Mouse (Mus musculus) gastrocnemius, postnatal 36 days (tissue): Measurements from ENCODE around the gene Strbp. TPM values are rescaled to one million over a fixed set of nuclear protein-coding genes. Genes with fewer than 3 reads are reported as not detected.

Source experiments
- DNase-seq, 2 experiments: peaks; one replicate each; pipeline ENCODE4 v3.0.0; 2022
- intact Hi-C: fragments of 180-260 bp; cut with DNase I; formaldehyde crosslinking; loops from one replicate; pipeline ENCODE4 v1.15.1; 2025
- long read RNA-seq, 2 experiments: library from polyadenylated mRNA; stranded (forward); transcript quantifications; one replicate each; pipeline ENCODE4 v2.0.0; 2021
- total RNA-seq, 2 experiments: library from RNA; stranded (reverse); gene quantifications; 2 replicates each; pipeline ENCODE4 v1.2.3; 2021

The Strbp gene
- total RNA-seq: 10 to 100 TPM; 19.2 to 20.7 TPM
- long read RNA-seq, experiment 1, partial matches to known transcripts: 0 of 16 reads
- long read RNA-seq, experiment 1, other reads (novel, unspliced or antisense): 16 of 16 reads
- long read RNA-seq, experiment 2, transcript Strbp-202 (18 exons, 3,144 nt): major isoform, 8 of 31 reads
- long read RNA-seq, experiment 2, partial matches to known transcripts: 1 of 31 reads
- long read RNA-seq, experiment 2, other reads (novel, unspliced or antisense): 22 of 31 reads

- peak; percentile 83 to 88 for DNase-seq
- intact Hi-C loops: loop anchor here (2.0 to 5.0 kb wide), 2 partner anchors 44 to 67 kb away; no protein-coding TSS in a partner anchor
These were observed at the start of gene Strbp for GRCm38 (mm10) chr2:37703230-37703954. TSS of gene Strbp (minus strand) at chr2:37703859.

GRCm38 (mm10) chr2:37751114-37751513 lies 47.5 kb upstream of the Strbp start:
- DNase-seq: no peak
- intact Hi-C loops: no loop called here

- intact Hi-C loops: loop anchor here (5.0 kb wide), 1 partner anchor 47 kb away; the partner anchor contains the start of gene Strbp
- DNase-seq: no peak
These were observed 45.7 kb upstream of the Strbp start for GRCm38 (mm10) chr2:37749323-37749722.

GRCm38 (mm10) chr2:37748442-37749066 lies 44.9 kb upstream of the Strbp start:
- DNase-seq: peak; percentile 40 to 70
- intact Hi-C loops: loop anchor here (5.0 kb wide), 1 partner anchor 46 kb away; the partner anchor contains the start of gene Strbp

- intact Hi-C loops: loop anchor here (5.0 kb wide), 1 partner anchor 46 kb away; the partner anchor contains the start of gene Strbp
- no peak for DNase-seq
These were observed 44.2 kb upstream of the Strbp start for GRCm38 (mm10) chr2:37747909-37748308.

DNA sequence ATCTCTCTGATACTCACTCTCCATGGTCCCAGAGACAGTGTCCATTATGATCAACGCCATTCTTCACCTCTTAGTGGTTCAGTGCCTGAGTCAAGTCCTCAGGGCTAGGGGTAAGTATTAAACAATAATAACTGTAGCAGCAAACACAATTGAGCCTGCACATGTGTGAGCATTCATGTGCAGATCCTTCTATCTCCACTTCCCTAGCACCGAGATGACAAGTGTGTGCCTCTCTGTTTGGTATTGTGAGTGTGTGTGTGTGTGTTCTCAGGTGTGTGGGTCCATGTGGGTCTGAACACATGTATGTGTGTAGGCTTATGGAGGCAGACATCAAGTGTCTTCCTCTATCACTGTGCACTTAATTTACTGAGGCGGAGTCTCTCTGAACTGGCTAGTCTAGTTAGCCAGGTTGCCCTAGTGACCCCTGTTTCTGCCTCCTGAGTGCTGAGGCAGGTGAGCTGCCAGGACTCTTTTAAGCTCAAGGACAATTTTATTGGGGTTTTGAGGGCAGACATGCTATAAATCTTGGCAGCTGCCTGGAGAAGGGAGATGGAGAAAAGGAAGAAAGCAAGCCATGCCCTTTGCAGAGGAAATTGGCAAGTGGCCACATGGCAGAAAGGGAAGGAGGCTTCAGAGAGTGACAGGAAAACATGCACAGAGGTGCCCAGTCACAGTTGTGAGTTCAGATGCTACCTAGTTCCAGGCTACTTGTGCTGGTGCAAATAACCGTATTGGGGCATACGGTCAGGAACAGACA lies 42.8 kb upstream of the Strbp start:
- intact Hi-C loops: loop anchor here (5.0 kb wide), 1 partner anchor 44 kb away; the partner anchor contains the start of gene Strbp
- DNase-seq: no peak

GRCm38 (mm10) chr2:37744773-37745395 lies 41.2 kb upstream of the Strbp start:
- intact Hi-C loops: loop anchor here (5.0 kb wide), 1 partner anchor 43 kb away; the partner anchor contains the start of gene Strbp
- no peak for DNase-seq

DNA sequence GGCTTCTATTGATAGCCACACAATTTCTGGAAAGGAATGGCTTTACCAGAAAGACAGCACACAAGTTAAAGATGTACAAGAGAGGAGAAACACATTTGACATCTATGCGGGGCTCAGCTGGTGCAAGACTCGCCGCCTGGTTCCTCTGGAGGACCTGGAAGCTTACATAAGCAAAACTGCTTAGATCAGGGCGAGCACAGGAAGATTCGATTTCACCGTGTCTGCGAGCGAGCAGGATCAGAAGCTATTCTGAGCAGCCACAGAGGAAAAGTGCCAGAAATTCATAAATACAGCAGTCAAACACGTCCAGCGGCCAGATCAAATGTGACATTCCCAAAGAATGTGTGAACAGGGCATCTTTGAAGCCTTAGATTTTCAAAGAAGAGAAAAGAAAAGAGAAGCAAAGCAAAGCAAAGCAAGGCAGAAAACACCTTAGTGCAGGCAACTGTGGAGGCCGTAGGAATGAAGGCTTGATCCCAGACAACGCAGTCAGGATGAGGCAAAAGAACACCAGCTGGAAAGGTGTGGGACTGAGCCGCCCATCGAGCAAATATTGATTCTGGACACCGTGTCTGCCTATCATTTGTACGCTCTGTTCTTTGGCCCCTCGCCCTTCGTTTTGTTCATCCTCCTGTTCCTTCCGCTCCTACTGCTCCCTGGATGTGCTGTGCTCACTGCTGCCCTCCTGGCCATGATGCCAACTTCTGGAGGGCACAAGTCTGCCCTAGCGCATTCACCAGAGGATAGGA lies 38.3 kb upstream of the Strbp start:
- peak; percentile 25 to 34 for DNase-seq

GRCm38 (mm10) chr2:37735807-37736188 lies 32.1 kb upstream of the Strbp start:
- intact Hi-C loops: no loop called here

More for the DNA sequence above, 38.3 kb upstream of the Strbp start:
- intact Hi-C loops: no loop called here

GRCm38 (mm10) chr2:37734979-37735806 lies 31.5 kb upstream of the Strbp start:
- intact Hi-C loops: no loop called here
- DNase-seq: no peak

More at GRCm38 (mm10) chr2:37735807-37736188, 32.1 kb upstream of the Strbp start:
- DNase-seq: no peak

DNA sequence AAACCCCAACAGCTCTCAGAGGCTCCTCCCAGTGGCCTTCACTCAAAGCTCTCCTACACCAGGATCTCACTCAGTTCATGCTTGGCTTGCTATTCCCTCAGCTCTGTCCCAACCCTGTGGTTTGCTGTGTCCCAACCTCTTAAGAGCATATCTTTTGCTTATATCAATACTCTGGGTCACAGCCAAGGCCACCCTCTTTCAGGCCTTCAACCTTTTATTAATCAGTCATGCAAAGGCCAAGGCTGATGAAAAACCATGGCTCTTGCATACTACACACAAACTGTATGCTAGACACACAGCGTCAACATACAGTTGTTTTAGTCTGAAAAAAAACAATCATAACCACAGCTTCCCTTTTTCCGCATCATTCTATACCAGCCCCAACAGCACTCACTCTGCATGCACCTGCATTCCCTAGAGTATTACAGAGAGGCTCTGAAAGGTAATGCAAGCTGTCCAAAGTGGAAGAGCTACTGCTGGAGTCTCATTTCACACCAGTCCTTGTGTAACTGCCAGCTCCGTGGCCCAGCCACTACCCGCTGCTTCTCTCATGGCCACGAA lies 27.7 kb upstream of the Strbp start:
- intact Hi-C loops: no loop called here
- no peak for DNase-seq

GRCm38 (mm10) chr2:37724231-37724630 lies 20.6 kb upstream of the Strbp start:
- no peak for DNase-seq
- intact Hi-C loops: no loop called here

DNA sequence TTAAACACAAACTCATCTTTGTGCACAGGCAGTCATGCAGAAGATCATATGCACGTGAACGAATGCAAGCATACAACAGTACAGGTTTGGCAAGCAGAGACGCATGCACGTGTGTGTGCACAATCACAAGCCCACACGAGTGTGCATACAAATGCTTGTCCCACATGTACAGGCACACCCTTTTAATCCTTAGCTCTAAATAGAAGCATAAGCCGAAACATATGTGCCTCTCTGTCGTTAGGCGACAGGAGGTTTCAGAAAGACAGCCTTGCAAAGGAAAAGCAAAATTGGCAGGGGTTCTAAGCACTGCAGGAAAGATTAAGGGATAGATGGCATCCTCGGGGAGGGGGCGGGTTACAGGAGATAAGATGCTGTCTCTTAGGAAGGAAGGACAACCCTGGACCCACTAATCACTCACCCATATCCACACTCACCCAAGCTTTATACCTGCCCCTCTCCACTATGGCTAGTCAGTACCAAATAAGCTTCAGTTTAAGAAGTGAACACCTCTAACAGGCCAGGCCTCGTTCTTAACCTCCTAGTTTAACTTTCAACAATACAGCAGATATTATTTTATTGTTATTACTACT lies 19.9 kb upstream of the Strbp start:
- intact Hi-C loops: no loop called here
- no peak for DNase-seq

- no peak for DNase-seq
- intact Hi-C loops: no loop called here
These were observed 19.2 kb upstream of the Strbp start for GRCm38 (mm10) chr2:37722674-37723465.

DNA sequence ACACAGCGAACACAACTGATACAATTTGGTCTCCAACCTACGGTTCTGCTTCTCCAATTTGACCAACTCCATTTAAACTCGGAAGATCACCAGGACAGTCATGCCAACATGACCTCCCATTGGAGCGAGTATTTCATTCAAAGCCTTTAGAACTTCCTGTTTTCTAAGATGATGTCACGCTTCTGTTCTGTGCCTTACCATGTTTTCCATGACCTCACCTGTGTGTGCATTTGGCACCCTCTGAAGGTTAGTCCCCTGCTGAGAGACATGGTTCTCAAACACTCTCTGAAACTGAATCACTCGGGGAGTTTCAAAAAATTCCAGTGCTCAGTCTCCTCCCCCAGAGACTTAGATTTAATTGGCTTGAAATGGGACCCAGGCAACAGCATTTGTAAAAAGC lies 12.6 kb upstream of the Strbp start:
- intact Hi-C loops: no loop called here
- DNase-seq: no peak

DNA sequence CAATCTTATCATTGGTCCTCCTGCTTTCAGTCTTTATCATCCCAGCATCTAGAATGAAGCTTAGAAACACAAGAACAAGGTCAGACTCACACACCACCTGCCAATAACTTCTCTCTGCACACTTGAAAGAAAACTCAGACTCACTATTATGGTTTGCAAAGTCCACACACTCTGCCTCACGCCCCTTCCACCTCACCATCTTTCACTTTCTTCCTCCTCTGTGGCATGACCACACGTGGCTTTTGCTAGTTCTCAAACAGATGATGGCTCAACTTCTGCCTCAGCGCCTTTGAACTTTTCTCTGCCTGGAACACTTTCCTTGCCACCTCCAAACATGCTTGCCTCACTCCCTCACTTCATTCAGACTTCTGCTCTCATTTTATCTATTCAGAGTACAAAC lies 11.7 kb upstream of the Strbp start:
- no peak for DNase-seq
- intact Hi-C loops: no loop called here

- intact Hi-C loops: no loop called here
- no peak for DNase-seq
These were observed 9.4 kb upstream of the Strbp start for GRCm38 (mm10) chr2:37713100-37713499.
